Mouse (Mus musculus) intestine, postnatal 0 days (tissue): Measurements from ENCODE around the gene Atp9a. TPM values are rescaled to one million over a fixed set of nuclear protein-coding genes. Genes with fewer than 3 reads are reported as not detected.

Experiments used
- ATAC-seq: fragments of 200-750 bp; cut with Nextera tagmentation; 2 replicates; pipeline ENCODE4 v1.8.0; 2017; ENCODE audit warnings: mild to moderate bottlenecking, moderate TSS enrichment, moderate library complexity
- H3K27ac ChIP-seq: fragments of 300-500 bp; sonication (generic); 2 replicates; pipeline ENCODE4 v1.5.1; 2014; ENCODE audit warnings: mild to moderate bottlenecking, low read depth, low read length, moderate library complexity
- H3K27me3 ChIP-seq: fragments of 300-500 bp; sonication (generic); replicated peaks from 2 replicates; pipeline ENCODE4 v1.6.1; 2014; ENCODE audit warnings: low read length, mixed read lengths; ENCODE audit not compliant: control insufficient read depth, insufficient read depth
- H3K36me3 ChIP-seq: fragments of 300-500 bp; sonication (generic); 2 replicates; pipeline ENCODE4 v1.6.1; 2014; ENCODE audit warnings: mild to moderate bottlenecking, moderate library complexity; ENCODE audit not compliant: control insufficient read depth, insufficient read depth
- H3K4me1 ChIP-seq: fragments of 300-500 bp; sonication (generic); replicated peaks from 2 replicates; pipeline ENCODE4 v1.6.1; 2014; ENCODE audit warnings: antibody characterized with exemption, low read length, mixed read lengths; ENCODE audit not compliant: control insufficient read depth, insufficient read depth
- H3K4me2 ChIP-seq: fragments of 300-500 bp; sonication (generic); replicated peaks from 2 replicates; pipeline ENCODE4 v1.6.1; 2014; ENCODE audit warnings: low read depth, mild to moderate bottlenecking, moderate library complexity
- H3K4me3 ChIP-seq: fragments of 300-500 bp; sonication (generic); 2 replicates; pipeline ENCODE4 v1.5.1; 2014; ENCODE audit warnings: low read depth, low read length
- H3K9ac ChIP-seq: fragments of 300-500 bp; sonication (generic); 2 replicates; pipeline ENCODE4 v1.6.1; 2014; ENCODE audit warnings: mild to moderate bottlenecking, low read depth, low read length
- H3K9me3 ChIP-seq: fragments of 300-500 bp; sonication (generic); 2 replicates; pipeline ENCODE4 v1.6.1; 2016; ENCODE audit warnings: mixed run types; ENCODE audit not compliant: control insufficient read depth
- CTCF ChIP-seq: sonication (generic); IDR thresholded peaks from 2 replicates; pipeline ENCODE4 v1.5.1; 2016; ENCODE audit warnings: low read depth, mild to moderate bottlenecking, control low read depth, antibody characterized with exemption, moderate library complexity
- WGBS: fragments of 180-500 bp; shearing (Covaris S2); extraction: QIAGEN DNeasy Blood & Tissue Kit; methylation state at CpG from one replicate; pipeline ENCODE4 v1.1.7; 2014; 5-methylcytosine and 5-hydroxymethylcytosine counted together
- polyA plus RNA-seq: library from polyadenylated mRNA; unstranded; fragments of >200 nt; fragmentation: Nextera tagmentation; extraction: Ambion mirVana; gene quantifications from 2 replicates; pipeline ENCODE4 v1.2.1, GENCODE M21; 2015

The Atp9a gene
- polyA plus RNA-seq, 1 experiment from 2014 or later: 36.7 TPM

DNA sequence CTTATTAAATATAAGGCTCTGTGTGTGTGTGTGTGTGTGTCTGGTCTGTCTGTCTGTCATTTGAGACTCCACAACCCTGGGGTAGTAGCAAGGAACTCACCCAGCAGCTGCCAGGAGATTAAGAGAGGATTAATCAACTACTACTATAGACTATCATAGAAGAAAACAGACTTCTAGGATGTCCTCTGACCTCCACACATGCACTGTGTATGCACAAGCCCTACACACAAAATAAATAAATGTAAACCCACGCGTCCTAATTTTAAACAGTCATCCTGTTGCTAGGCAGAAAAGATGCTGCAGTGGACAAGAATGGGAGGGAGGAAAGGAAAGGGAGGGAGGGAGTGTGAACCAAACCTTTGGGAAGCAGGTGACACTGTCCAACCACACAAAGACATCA is 23.9 kb downstream of the Atp9a start:
- no peak for ATAC-seq

DNA sequence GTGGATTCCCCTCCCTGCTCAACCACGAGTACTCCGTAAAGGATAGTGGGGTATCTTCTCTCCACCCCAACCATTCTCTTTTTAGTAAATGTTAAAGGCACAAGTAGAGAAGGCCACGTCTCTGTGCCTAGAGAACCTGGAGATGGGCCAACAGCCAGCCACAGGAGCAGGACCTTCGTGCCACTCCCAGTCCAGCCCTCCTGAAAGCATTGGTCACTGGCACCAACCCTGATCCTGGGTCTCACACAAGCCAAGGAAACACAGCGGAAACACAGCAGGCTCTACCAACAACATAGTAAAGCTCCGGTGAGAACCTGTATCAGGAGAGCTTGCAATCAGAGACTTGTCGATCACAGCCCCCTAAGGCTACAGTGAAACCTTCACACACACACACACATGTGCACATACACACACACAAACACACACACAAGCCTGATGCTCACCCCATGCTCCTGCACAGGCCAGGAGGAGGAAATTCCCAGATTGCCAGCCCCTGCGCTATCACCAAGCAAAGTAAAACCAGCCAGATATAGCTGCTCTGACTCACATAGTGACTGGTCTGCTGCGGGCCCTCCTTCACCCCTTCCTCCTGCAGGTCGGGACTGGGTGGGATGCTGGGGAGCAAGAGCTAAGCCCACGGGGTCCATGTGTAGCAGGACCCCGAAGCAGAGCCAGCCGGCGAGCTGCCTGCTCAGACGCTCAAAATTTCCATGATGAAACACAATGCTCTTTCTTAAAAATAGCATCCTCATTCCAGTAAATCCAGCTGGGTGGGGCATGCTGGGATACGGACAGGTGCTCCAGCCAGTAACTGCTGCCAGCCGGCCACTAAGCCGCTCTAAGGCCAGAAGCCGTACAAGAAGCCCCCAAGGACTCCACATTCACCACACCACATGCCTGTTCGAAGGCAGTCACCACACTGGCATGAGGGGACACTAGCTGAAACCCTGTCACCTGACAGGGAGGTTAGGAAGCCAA is 29.7 kb downstream of the Atp9a start:
- WGBS: 84% methylated on average over 20 of the region's 20 CpGs

More for the DNA sequence above, 23.9 kb downstream of the Atp9a start:
- WGBS: 67% methylated on average over 2 of the region's 2 CpGs
- no peak overlapping the region for H3K27ac ChIP-seq
- TF ChIP-seq CTCF: no peak
- H3K36me3 ChIP-seq: no peaks in the 10 kb centered on the region
- peak overlapping the region; percentile 17; the same call in 1 of the 2 replicates for H3K9ac ChIP-seq
- no peaks in the 10 kb centered on the region for H3K27me3 ChIP-seq
- H3K4me1 ChIP-seq: peaks cover 5% of the 10 kb centered on the region; the same call in 1 of the 2 replicates
- H3K4me3 ChIP-seq: no peak overlapping the region
- H3K4me2 ChIP-seq: no peak overlapping the region
- H3K9me3 ChIP-seq: no peaks in the 10 kb centered on the region

DNA sequence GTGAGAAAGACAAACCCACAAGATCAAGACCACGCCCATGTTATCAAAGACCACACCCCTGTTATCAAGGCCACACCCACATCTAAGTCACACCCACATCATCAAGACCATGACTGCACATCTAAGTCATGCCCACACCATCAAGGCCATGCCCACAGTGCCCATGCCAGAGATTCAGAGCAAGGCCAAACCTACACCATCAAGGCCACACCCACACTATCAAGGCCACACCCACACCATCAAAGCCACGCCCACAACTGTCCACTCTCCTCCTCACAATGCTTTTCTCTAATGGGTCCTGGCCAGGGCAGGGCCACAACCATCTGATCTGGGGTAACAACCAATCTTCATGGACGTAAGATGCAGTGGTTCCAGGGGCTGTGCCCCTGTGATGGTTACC is 31.2 kb downstream of the Atp9a start:
- Histone ChIP-seq H3K9me3 (no peaks in the 10 kb centered on the region), H3K27ac (no peak overlapping the region), H3K36me3 (peaks cover 9% of the 10 kb centered on the region), H3K4me3 (no peak overlapping the region), H3K4me2 (no peak overlapping the region), H3K27me3 (no peaks in the 10 kb centered on the region), H3K9ac (no peak overlapping the region), H3K4me1 (no peaks in the 10 kb centered on the region)
- no peak for TF ChIP-seq CTCF
- 71% methylated on average over 3 of the region's 3 CpGs for whole genome bisulfite sequencing
- ATAC-seq: no peak

More for the DNA sequence above, 29.7 kb downstream of the Atp9a start:
- peaks cover 6% of the 10 kb centered on the region for H3K36me3 ChIP-seq
- H3K4me2 ChIP-seq: no peak overlapping the region
- TF ChIP-seq CTCF: no peak
- no peaks in the 10 kb centered on the region for H3K9me3 ChIP-seq
- H3K27ac ChIP-seq: no peak overlapping the region
- no peak overlapping the region for H3K9ac ChIP-seq
- H3K4me3 ChIP-seq: no peak overlapping the region
- no peak for ATAC-seq
- no peaks in the 10 kb centered on the region for H3K27me3 ChIP-seq
- no peaks in the 10 kb centered on the region for H3K4me1 ChIP-seq

DNA sequence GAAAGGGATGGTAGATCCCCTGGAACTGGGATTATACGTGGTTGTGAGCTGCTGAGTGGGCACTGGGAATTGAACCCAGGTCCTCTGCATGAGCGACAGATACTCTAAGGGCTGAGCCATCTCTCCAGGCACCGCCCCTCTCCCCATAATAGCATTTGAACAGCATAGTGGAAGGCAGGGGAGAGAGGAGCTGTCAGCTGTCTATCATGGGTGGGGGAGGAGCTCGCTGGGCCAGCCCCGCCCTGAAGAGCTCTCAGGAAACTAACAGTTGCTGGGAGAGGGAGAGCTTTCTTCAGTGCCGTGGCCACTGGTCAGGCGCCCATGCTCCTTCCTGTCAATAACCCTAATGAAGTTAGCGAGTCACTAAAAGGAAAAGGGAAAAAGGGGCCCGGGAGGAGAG is 34.4 kb downstream of the Atp9a start:
- Histone ChIP-seq H3K4me2 (no peak overlapping the region), H3K9ac (no peak overlapping the region), H3K9me3 (no peaks in the 10 kb centered on the region), H3K4me3 (no peak overlapping the region), H3K27me3 (no peaks in the 10 kb centered on the region), H3K27ac (no peak overlapping the region), H3K36me3 (peaks cover 28% of the 10 kb centered on the region), H3K4me1 (no peaks in the 10 kb centered on the region)
- no peak for ATAC-seq
- WGBS: 58% methylated on average over 9 of the region's 9 CpGs
- TF ChIP-seq CTCF: no peak

DNA sequence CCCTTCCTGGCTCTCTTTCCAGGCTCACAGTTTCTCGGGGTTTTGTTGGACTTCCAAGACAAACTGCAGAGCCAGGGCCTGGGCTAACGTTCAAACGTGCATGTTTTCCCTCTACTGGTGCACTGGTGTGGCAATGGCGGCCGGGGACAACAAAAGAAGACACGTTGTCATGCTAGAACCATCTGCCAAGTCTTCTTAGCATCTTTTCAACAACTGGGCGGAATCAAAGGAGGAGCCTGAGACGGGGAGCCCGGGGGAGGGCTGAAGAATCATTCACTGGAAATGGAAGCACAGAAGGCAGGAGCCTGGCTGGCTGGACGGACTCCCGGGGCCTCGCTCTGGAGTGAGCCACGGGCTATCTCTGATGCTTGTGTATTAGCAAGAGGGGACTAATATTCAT is 39.9 kb downstream of the Atp9a start:
- no peak for TF ChIP-seq CTCF
- Histone ChIP-seq H3K4me2 (no peak overlapping the region), H3K4me3 (no peak overlapping the region), H3K36me3 (peaks cover 38% of the 10 kb centered on the region; the same call in 1 of the 2 replicates), H3K27me3 (no peaks in the 10 kb centered on the region), H3K27ac (no peak overlapping the region), H3K9ac (no peak overlapping the region), H3K9me3 (no peaks in the 10 kb centered on the region), H3K4me1 (no peaks in the 10 kb centered on the region)
- no peak for ATAC-seq
- WGBS: 66% methylated on average over 13 of the region's 13 CpGs

GRCm38 (mm10) chr2:168695027-168695403 is 47.2 kb downstream of the Atp9a start:
- no peak for ATAC-seq
- no peak overlapping the region for H3K4me3 ChIP-seq
- peaks cover 22% of the 10 kb centered on the region; the same call in 1 of the 2 replicates for H3K36me3 ChIP-seq
- peak overlapping the region; percentile 37; the same call in 1 of the 2 replicates for H3K4me2 ChIP-seq
- no peaks in the 10 kb centered on the region for H3K27me3 ChIP-seq
- no peak for TF ChIP-seq CTCF
- WGBS: 79% methylated on average over 7 of the region's 7 CpGs
- H3K4me1 ChIP-seq: no peaks in the 10 kb centered on the region
- H3K27ac ChIP-seq: no peak overlapping the region
- H3K9me3 ChIP-seq: no peaks in the 10 kb centered on the region
- no peak overlapping the region for H3K9ac ChIP-seq
